Mouse (Mus musculus): ENCODE data around the gene Sesn2.
A peak's percentile ranks its signal among the peaks of the same experiment; 100 is the strongest.
"Not testable (repeated sequence)": the region's sequence is repeated elsewhere in the genome, so short reads cannot be mapped to it uniquely, and the experiment has no call there.

Sesn2 gene

DNA sequence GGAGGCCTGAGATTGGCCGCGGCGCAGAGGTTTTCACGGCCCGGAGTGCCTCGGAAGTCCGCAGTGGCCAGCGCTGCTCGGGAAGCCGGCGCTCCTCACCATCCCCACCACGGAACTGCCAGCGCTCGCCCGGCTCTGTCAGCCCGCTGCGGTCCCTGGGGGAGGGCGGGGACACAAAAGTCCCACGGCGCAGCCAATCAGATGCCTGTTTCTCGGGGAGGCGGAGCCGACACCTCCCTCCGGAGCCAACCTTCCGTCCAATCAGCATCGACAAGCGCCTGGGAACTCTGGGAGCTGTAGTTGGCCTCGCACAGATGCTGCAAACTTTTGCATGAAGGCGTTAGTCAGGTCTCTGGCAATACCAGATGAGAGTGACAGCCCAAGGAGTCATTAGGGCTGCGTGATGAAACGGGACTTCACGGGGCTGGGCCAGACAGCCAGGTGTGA is at the start of gene Sesn2:
TSS of gene Sesn2 (minus strand) at position 150 of the 447 bp plus-strand sequence.
- peak; percentile 97 for DNase-seq (ENCODE audit: low spot score)

GRCm38 (mm10) chr4:132555550-132555949 is 45.2 kb upstream of the Sesn2 start:
- DNase-seq (ENCODE audit: low spot score), result not testable (repeated sequence)

GRCm38 (mm10) chr4:132554653-132555052 is 44.4 kb upstream of the Sesn2 start:
- DNase-seq (ENCODE audit: low spot score), result no peak

GRCm38 (mm10) chr4:132554221-132554620 is 43.9 kb upstream of the Sesn2 start:
- no peak for DNase-seq (ENCODE audit: low spot score)

DNA sequence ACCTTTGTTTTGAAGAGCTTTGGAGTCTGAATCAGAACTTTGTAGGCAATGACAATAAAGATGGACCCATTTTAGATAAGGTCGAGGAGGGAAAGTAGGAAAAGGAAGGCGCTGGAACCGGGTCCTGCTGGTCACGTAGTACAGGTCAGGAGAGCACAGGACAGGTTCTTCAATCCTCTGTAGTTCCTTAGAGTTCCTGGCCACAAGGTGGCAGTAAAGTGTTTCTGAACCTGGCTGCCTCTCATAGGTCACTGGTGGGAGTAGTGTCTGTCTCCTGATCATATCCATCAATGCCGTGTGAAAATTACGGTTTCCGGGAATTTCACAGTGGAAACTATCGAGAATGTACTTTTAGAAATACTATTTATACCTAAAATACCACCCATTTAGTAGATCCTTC is 35.5 kb upstream of the Sesn2 start:
- peak; percentile 87 for DNase-seq (ENCODE audit: low spot score)

DNA sequence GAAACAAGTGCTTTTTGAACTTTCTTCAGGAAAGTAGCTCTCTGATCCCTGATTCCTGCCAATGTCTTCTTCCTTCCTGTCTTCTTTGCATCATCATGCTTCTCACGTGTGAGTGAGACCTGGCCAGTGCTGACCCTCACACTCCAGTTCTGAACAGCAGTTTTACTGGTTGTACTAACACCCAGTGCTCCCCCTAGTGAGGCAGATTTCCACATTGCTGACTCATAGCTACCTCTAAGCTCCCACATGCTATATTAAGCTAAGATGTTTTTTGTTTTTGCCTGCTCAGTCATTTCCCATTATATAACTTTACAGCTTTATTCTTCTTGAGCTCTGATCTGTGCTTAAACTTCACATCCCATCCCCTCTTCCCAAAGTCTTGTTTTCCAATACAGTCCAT is 32.4 kb upstream of the Sesn2 start:
- DNase-seq (ENCODE audit: low spot score), result no peak

DNA sequence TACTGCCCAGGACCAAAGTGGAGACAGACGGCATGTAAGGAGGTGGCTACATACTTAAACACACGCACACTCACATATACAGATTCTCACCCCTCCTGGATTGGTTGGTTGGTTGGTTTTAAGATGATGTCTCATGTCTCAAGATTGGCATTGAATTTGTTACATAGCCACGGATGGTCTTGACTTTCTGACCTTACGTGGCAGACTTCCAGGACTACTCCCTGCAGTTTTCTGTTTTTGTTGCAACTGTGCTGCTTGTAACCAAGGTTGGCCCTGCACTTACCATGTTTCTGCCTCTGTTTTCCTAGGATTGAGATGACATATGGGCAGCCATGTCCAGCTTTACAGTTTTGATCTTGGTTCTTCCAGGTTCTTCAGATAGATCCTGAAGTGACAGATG is 31.1 kb upstream of the Sesn2 start:
- DNase-seq (ENCODE audit: low spot score), result no peak

DNA sequence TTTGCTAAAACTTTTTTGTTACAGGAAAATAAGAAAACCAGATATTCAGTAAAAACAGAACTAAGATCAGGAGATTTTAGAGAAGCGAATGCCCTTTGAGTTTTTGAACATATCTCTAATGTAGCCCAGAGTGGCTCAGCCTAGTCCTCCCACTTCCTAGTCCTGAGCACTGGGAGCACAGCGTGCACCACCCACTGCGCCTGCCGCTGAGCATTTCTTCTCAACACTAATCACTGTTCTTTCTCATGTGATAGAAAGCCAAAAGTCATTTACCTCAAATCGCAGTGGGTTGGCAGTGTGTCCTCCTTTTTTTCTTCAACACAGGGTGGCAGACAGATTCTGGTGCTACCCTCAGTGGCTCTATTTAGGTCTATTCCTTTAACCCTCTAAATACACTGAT is 29.2 kb upstream of the Sesn2 start:
- DNase-seq (ENCODE audit: low spot score), result no peak

GRCm38 (mm10) chr4:132535406-132536121 is 25.3 kb upstream of the Sesn2 start, which contains the start of gene Dnajc8:
TSS of gene Dnajc8 (plus strand) at chr4:132535550.
- DNase-seq (ENCODE audit: low spot score), result peak; percentile 97

DNA sequence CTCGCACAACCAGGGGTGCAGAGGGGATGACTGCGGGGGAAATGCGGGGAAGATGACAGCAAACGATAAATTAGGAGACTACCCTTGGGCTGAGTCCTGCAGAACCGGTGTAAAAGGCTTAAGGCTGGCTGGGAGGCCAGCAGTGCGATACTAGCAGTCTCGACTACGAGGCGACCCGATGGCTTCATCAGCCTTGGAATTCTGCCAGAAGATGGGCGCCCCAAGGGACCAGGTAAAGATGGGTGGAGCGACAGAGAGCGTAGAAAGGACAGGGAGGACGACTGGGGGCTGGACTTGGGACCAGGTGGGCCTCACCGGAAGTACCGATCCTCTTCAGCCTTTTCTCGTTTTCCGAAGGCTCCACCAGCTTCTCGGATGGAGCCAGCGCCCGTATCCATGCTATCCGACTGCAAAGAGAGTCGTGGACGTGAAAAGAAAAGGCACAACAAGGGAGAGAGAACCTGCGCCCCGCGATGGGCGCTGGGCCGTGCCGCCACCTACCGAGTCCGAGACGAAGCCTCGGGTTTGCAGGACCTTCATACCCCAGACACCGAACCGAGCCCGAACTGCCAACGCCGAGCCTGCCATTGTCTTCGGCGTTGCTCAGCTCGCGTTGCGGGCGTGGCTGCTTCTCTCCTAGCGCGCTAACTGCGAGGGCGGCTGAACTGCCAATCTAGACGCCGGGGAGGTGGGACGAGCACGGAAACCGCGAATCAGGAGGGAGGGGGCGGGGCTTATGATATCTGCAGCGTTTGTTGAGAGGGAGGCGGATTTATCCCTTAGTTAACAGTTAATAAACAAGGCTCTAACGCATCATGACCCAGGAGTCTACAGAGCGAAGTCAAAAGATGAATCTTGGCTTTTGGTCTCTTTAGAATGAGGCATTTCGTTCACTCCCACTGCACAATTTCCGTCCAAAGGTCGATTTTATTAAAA is 22.9 kb upstream of the Sesn2 start, which contains the start of gene Atpif1:
TSS of gene Atpif1 (minus strand) at position 679 of the 936 bp plus-strand sequence.
- DNase-seq (ENCODE audit: low spot score), result peak; percentile 96

DNA sequence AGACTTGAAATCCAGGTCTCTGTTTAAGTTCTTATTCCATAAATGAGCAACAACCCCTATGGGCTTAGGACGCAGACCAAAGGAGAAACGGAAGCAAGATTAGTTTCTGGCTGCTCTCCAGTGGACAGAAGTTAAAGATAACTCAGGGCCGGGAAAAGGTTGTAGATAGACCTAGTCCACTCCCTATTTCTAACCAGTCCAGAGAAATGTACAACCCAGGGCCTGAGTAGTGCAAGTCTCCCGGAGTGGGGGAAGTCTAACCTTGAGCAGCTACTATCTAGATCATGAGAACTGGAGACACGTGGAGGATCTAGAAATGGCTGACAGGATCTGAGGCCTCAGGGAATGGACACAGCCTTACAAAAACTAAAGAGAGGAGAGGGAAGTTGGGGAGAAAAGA is 22.2 kb upstream of the Sesn2 start:
- peak; percentile 39 for DNase-seq (ENCODE audit: low spot score)

GRCm38 (mm10) chr4:132530033-132530804 is 19.9 kb upstream of the Sesn2 start:
- DNase-seq (ENCODE audit: low spot score), result no peak

DNA sequence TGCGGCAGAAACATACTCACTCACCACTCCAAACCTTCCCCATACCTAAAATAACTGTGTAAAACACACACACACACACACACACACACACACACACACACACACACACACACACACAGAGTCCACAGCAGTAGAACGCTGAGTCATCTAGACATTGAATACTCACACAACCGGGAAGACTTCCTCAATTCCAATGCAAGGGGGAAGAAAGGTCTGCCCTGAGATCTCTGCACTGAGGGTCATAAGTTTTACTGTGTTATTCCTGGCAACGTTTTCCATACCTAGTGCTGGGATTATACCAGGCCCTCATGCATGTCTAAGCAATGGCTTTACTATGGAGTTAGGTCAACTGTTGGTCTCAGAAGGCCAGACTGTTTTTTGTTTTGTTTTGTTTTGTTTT is 19.0 kb upstream of the Sesn2 start:
- no peak for DNase-seq (ENCODE audit: low spot score)

DNA sequence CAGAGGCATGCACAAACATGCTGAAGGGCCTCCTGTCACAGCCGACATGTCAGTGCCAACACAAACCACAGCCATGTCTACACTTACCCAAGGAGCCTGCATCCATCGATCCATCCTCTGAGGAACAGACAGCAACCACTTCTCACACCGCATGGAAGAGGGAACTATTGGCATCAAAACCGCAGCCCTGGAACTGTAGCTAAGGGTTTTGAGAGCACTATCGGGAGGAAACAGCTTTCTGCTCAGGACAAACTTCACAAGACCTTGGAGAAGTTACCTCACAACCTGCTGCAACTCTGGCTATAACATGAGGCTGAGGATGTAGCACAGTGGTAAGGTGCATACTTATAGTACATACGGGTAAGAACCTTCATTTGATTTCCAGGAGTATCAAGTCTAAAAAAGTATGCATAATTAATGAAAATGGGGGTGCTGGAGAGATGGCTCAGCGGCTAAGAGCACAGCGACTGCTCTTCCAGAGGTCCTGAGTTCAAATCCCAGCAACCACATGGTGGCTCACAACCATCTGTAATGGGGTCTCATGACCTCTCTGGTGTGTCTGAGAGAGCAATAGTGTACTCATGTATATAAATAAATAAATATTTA is 17.7 kb upstream of the Sesn2 start:
- DNase-seq (ENCODE audit: low spot score), result no peak

GRCm38 (mm10) chr4:132526678-132527077 is 16.4 kb upstream of the Sesn2 start:
- peak; percentile 45 for DNase-seq (ENCODE audit: low spot score)

GRCm38 (mm10) chr4:132524808-132525207 is 14.5 kb upstream of the Sesn2 start:
- DNase-seq (ENCODE audit: low spot score), result no peak

GRCm38 (mm10) chr4:132524321-132524741 is 14.0 kb upstream of the Sesn2 start:
- peak; percentile 26 for DNase-seq (ENCODE audit: low spot score)

GRCm38 (mm10) chr4:132519188-132519587 is 8.9 kb upstream of the Sesn2 start:
- no peak for DNase-seq (ENCODE audit: low spot score)

GRCm38 (mm10) chr4:132518066-132518465 is 7.8 kb upstream of the Sesn2 start:
- no peak for DNase-seq (ENCODE audit: low spot score)

DNA sequence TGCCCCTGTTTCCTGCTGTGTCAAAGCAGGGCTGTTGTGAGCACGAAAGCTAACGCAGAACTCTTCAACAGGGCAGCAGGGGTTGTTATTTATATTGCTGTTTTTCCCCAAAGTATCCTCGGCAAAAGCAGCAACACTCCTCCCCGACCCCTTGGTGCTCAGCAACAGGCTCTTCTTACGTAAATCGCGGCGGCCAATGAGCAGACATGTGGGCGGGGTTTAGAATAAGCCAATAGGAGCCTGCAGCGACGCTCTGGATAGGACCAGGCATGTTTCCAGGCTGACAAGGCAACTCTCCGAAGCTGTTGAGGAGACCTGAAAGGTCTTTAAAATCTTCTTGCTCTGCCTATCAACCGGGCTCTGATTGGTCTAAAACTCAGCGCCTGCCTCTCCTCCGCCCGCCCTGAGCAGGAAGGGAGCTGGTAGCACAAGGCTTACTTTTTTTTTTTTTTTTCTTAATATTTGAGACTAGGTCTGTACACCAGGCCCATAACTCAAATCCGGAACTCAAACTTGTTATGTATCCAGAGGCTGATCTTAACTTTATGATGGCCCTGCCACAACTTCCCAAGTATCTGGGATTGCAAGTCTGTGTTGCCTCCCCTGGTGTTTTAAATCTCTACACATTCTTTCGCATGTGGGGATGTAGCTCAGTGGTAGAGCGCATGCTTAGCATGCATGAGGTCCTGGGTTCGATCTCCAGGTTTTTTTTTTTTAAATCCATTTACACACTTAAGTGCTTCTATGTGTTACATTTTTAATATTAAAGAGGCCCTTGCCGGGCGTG is 5.3 kb upstream of the Sesn2 start:
- peak; percentile 99 for DNase-seq (ENCODE audit: low spot score)
